Mouse (Mus musculus) adrenal gland, postnatal 4 days (tissue): ENCODE results near the gene Olfr477. TPM values are rescaled to one million over a fixed set of nuclear protein-coding genes. Genes with fewer than 3 reads are reported as not detected.
"Not testable (repeated sequence)": the region's sequence is repeated elsewhere in the genome, so short reads cannot be mapped to it uniquely, and the experiment has no call there.

Source experiments
- DNase-seq, 2 experiments: peaks; one replicate each; pipeline ENCODE4 v3.0.0; 2021 to 2022; ENCODE audit warnings: low spot score in 2 of 2, mixed read lengths in 2 of 2
- long read RNA-seq, 2 experiments: library from polyadenylated mRNA; stranded (forward); transcript quantifications; one replicate each; pipeline ENCODE4 v2.0.0; 2021
- total RNA-seq, 2 experiments: library from RNA; stranded (reverse); gene quantifications; 2 replicates each; pipeline ENCODE4 v1.2.3; 2021

Gene Olfr477
- not detected for total RNA-seq
- long read RNA-seq, experiment 1: 0 reads
- long read RNA-seq, experiment 2: 0 reads

GRCm38 (mm10) chr7:107986393-107986792, at the start of gene Olfr477:
TSS of gene Olfr477 (plus strand) at chr7:107986693.
- DNase-seq: no peak

GRCm38 (mm10) chr7:107952539-107952938, 34.0 kb upstream of the Olfr477 start:
- DNase-seq: not testable (repeated sequence)

- DNase-seq: no peak
These were observed 32.1 kb upstream of the Olfr477 start, which contains the start of gene Olfr474 for GRCm38 (mm10) chr7:107954343-107954742. TSS of gene Olfr474 (plus strand) at chr7:107954643.

- DNase-seq: no peak
These were observed 22.0 kb upstream of the Olfr477 start, which contains the start of gene Olfr476 for GRCm38 (mm10) chr7:107964503-107964902. TSS of gene Olfr476 (plus strand) at chr7:107964803.

GRCm38 (mm10) chr7:108014256-108014655, 27.8 kb downstream of the Olfr477 start:
- DNase-seq: not testable (repeated sequence)

GRCm38 (mm10) chr7:108033889-108034288, 47.4 kb downstream of the Olfr477 start, which contains the start of gene Olfr478:
TSS of gene Olfr478 (minus strand) at chr7:108033989.
- DNase-seq: no peak

Other genes with a start within 250 kb of the Olfr477 start
- gene Cyb5r2, start 228.7 kb upstream of the Olfr477 start, total RNA-seq: under 1 TPM in 1 of 2 experiments, not detected in 1; 0.17 TPM
- gene Ovch2, start 185.5 kb upstream of the Olfr477 start, total RNA-seq: not detected
- gene Olfr467, start 174.4 kb upstream of the Olfr477 start, total RNA-seq: not detected
- gene Olfr469, start 161.2 kb upstream of the Olfr477 start, total RNA-seq: not detected
- gene Olfr470, start 139.2 kb upstream of the Olfr477 start, total RNA-seq: not detected
- not detected for gene Olfr472, start 88.8 kb upstream of the Olfr477 start, total RNA-seq
- not detected for gene Olfr473, start 56.2 kb upstream of the Olfr477 start, total RNA-seq
- not detected for gene Olfr474, start 32.0 kb upstream of the Olfr477 start, total RNA-seq
- gene Olfr476, start 21.9 kb upstream of the Olfr477 start, total RNA-seq: not detected
- gene Olfr478, start 47.3 kb downstream of the Olfr477 start, total RNA-seq: not detected
- gene Olfr479, start 64.0 kb downstream of the Olfr477 start, total RNA-seq: not detected
- not detected for gene Olfr480, start 80.7 kb downstream of the Olfr477 start, total RNA-seq
- gene Olfr481, start 93.2 kb downstream of the Olfr477 start, total RNA-seq: not detected
- 1 to 10 TPM; 1.6 to 2.2 TPM for gene Olfr482, start 110.9 kb downstream of the Olfr477 start, total RNA-seq
- gene Olfr483, start 114.2 kb downstream of the Olfr477 start, total RNA-seq: not detected
- gene Olfr484, start 140.8 kb downstream of the Olfr477 start, total RNA-seq: not detected
- not detected for gene Olfr485, start 173.2 kb downstream of the Olfr477 start, total RNA-seq
- gene Olfr486, start 186.0 kb downstream of the Olfr477 start, total RNA-seq: not detected
- not detected for gene Olfr487, start 227.9 kb downstream of the Olfr477 start, total RNA-seq